Mouse (Mus musculus): ENCODE data around the gene Nxpe2. TPM values are rescaled to one million over a fixed set of nuclear protein-coding genes. Genes with fewer than 3 reads are reported as not detected.
A peak's percentile ranks its signal among the peaks of the same experiment; 100 is the strongest.

Nxpe2 gene
- polyA plus RNA-seq (2016; fragmentation: Nextera tagmentation; extraction: Ambion mirVana): 1.2 and 1.3 TPM in 2 replicates

DNA sequence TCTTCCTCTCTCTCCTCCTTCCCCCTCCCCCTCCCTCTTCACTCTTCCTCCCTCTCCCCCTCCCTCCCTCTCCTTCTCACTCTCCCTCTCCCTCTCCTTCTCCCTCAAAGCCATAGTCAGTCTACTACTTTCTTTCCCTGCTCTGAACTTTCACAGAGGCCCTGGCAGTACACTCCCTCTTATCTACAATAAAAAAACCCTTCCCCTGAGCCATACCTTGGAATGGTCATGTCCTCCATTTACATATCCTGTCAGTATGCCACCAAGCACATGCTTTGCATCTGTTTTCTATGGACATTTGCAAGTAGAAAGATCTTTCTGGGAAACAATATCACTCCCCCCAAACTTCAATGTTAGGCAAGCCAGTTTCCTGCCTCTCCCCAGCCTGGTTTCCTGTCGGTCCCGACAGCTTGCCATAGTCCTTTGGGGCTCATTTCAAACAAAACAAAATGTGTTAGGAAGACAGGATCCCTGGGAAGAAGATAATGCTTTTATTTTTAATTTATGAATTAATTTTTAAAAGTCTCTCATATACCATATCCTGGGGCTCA, at the start of gene Nxpe2:
TSS of gene Nxpe2 (minus strand) at position 307 of the 551 bp plus-strand sequence.
- 76% methylated on average over 2 of the region's 2 CpGs for WGBS
- Histone ChIP-seq H3K27ac (peak within 1 kb of the TSS; percentile 46), H3K27me3 (ENCODE audit: poor library complexity, severe bottlenecking) (no peaks in the 10 kb centered on the region)

DNA sequence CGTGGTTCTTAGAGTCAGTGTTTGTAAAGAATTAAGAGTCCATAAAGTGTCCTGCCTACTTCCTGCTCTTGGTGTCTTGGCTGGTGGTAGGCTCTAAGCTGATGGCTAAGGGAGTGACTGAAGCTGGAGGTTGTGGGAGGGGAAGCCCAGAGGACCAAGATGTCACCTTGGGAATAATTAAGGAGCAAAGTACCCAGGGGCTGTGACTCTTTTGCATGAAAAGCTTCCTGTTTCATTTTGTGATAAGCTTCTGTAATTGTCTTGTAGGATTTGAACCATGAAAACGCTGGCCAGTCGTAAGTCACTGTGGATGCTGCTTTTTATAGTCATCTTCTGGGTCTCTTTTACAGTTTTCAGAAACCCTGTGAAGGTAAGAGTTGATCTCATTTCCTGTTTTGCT, 36.7 kb upstream of the Nxpe2 start:
- no peak overlapping the region for H3K27ac ChIP-seq
- no peaks in the 10 kb centered on the region for H3K36me3 ChIP-seq (replicated peaks)
- H3K4me3 ChIP-seq: no peak overlapping the region
- no peak for DNase-seq (ENCODE audit: extremely low spot score, low spot score)
- H3K4me1 ChIP-seq: no peaks in the 10 kb centered on the region
- WGBS: 85% methylated on average over 3 of the region's 3 CpGs
- H3K27me3 ChIP-seq (ENCODE audit: poor library complexity, severe bottlenecking): no peaks in the 10 kb centered on the region
- H3K9me3 ChIP-seq: no peaks in the 10 kb centered on the region

More for the DNA sequence above, at the start of gene Nxpe2:
- Histone ChIP-seq H3K4me1 (peaks cover 36% of the 10 kb centered on the region), H3K9me3 (no peaks in the 10 kb centered on the region), H3K36me3 (replicated peaks) (no peaks in the 10 kb centered on the region), H3K4me3 (no peak within 1 kb of the TSS)
- no peak for DNase-seq (ENCODE audit: extremely low spot score, low spot score)

DNA sequence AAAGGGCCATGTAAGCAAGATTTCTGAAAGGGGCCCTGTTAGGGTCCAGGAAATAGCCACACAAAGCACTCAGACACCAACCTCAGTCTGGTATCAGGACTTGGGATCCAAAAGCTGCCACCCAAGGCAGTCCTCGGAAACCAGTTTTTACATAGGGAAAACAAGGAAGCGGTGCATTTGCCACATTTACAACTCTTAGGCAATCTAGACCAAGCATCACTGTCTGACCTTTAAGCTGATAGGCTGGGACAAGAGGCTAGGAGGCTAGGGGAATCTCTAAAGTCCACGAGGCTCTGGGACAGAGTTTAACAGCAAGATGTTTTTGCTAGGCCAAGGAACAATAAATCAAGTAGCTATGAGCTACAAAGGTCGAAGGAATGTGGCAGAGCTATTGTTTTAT, 35.2 kb upstream of the Nxpe2 start:
- no peaks in the 10 kb centered on the region for H3K27me3 ChIP-seq (ENCODE audit: poor library complexity, severe bottlenecking)
- H3K4me3 ChIP-seq: no peak overlapping the region
- WGBS: 83% methylated on average over 4 of the region's 4 CpGs
- no peak for DNase-seq (ENCODE audit: extremely low spot score, low spot score)
- no peaks in the 10 kb centered on the region for H3K4me1 ChIP-seq
- H3K9me3 ChIP-seq: no peaks in the 10 kb centered on the region
- H3K36me3 ChIP-seq (replicated peaks): no peaks in the 10 kb centered on the region
- H3K27ac ChIP-seq: no peak overlapping the region

GRCm38 (mm10) chr9:48374357-48374756, 21.1 kb upstream of the Nxpe2 start:
- no peak for DNase-seq (ENCODE audit: extremely low spot score, low spot score)
- no peaks in the 10 kb centered on the region for H3K4me1 ChIP-seq
- H3K27me3 ChIP-seq (ENCODE audit: poor library complexity, severe bottlenecking): no peaks in the 10 kb centered on the region
- no peak overlapping the region for H3K4me3 ChIP-seq
- no peaks in the 10 kb centered on the region for H3K9me3 ChIP-seq
- WGBS: 77% methylated on average over 2 of the region's 2 CpGs
- H3K36me3 ChIP-seq (replicated peaks): no peaks in the 10 kb centered on the region
- no peak overlapping the region for H3K27ac ChIP-seq

DNA sequence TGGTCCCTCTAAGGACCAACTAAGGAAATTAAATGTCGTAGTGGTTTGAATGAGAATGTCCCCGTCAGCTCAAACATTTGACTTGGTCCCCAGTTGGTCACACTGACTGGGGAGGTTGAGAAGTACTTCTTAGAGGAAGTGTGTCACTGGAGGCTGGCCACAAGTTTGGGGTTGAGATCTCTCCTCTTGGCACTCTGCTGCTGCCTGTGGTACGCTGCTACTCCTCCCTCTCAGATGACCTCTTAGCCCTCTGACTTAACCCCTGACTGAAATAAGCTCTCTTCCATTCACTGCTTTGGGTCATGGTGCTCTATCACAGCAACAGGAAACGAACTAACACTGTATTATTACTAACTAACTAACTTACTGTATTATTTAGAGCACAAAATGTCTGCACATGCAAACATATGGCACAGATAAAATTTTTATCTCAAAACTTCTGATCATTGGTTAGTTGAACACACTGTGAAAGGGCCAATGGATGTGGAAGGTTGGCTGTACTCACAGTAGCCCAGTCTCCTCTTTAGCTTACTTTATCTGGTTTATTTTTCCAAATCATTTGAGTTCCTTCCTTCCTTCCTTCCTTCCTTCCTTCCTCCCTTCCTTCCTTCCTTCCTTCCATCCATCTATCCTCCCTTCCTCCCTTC, 20.1 kb upstream of the Nxpe2 start:
- no peak overlapping the region for H3K4me3 ChIP-seq
- 75% methylated on average over 4 of the region's 4 CpGs for whole genome bisulfite sequencing
- H3K36me3 ChIP-seq (replicated peaks): no peaks in the 10 kb centered on the region
- no peaks in the 10 kb centered on the region for H3K9me3 ChIP-seq
- DNase-seq (ENCODE audit: extremely low spot score, low spot score): no peak
- H3K4me1 ChIP-seq: no peaks in the 10 kb centered on the region
- no peaks in the 10 kb centered on the region for H3K27me3 ChIP-seq (ENCODE audit: poor library complexity, severe bottlenecking)
- H3K27ac ChIP-seq: no peak overlapping the region

- Histone ChIP-seq H3K9me3 (no peaks in the 10 kb centered on the region), H3K27me3 (ENCODE audit: poor library complexity, severe bottlenecking) (no peaks in the 10 kb centered on the region), H3K4me1 (peaks cover 12% of the 10 kb centered on the region), H3K27ac (peak overlapping the region; percentile 56), H3K4me3 (no peak overlapping the region), H3K36me3 (replicated peaks) (no peaks in the 10 kb centered on the region)
- 84% methylated on average over 6 of the region's 6 CpGs for WGBS
- no peak for DNase-seq (ENCODE audit: extremely low spot score, low spot score)
These were observed 9.5 kb upstream of the Nxpe2 start for GRCm38 (mm10) chr9:48362743-48363142.

DNA sequence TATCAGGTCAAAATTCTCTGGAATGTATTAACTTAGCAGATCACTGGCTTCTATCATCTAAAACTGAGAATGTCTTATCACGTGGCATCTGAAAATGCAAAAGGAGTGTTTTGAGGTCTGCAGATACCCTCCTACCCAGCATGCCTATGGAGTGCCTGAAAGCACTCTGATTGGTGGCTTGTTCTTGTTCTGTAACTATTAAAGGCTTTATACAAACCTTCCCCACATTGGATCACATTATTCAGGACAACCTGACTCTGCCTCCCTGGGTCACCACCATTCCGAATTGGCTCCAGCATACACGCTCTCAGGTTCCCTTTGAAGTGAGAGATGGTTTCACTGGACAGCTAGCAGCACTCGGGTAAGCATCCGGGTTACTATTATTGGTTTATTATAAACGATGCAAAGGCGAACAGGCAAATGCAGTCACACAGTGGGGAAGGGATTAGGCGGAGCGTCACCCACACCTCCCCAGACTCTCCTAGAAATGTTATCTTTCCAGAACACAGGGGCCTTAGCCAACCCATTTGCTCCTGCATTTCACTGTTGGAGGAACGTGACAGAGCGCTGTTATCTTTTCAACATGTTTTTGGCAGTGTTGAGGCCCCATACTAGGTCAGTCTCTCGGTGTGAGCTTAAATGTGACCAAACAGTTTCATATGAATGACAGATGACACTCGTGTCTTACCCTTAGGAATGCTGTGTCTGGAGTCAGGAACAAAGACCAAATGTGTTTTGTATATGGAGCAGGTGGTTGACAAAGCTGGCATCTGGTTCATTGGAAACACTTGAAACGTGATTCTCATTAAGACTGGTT, 8.8 kb upstream of the Nxpe2 start:
- no peak for DNase-seq (ENCODE audit: extremely low spot score, low spot score)
- H3K4me3 ChIP-seq: no peak overlapping the region
- WGBS: 71% methylated on average over 14 of the region's 14 CpGs

GRCm38 (mm10) chr9:48360826-48361225, 7.6 kb upstream of the Nxpe2 start:
- no peak for DNase-seq (ENCODE audit: extremely low spot score, low spot score)
- H3K27ac ChIP-seq: no peak overlapping the region
- 71% methylated on average over 4 of the region's 4 CpGs for WGBS
- no peaks in the 10 kb centered on the region for H3K27me3 ChIP-seq (ENCODE audit: poor library complexity, severe bottlenecking)
- no peaks in the 10 kb centered on the region for H3K36me3 ChIP-seq (replicated peaks)
- no peak overlapping the region for H3K4me3 ChIP-seq
- no peaks in the 10 kb centered on the region for H3K9me3 ChIP-seq
- H3K4me1 ChIP-seq: peaks cover 12% of the 10 kb centered on the region

More for the DNA sequence above, 8.8 kb upstream of the Nxpe2 start:
- H3K9me3 ChIP-seq: no peaks in the 10 kb centered on the region
- H3K36me3 ChIP-seq (replicated peaks): no peaks in the 10 kb centered on the region
- no peaks in the 10 kb centered on the region for H3K27me3 ChIP-seq (ENCODE audit: poor library complexity, severe bottlenecking)
- H3K4me1 ChIP-seq: peaks cover 12% of the 10 kb centered on the region
- H3K27ac ChIP-seq: peak overlapping the region; percentile 56

- no peaks in the 10 kb centered on the region for H3K36me3 ChIP-seq (replicated peaks)
- H3K27ac ChIP-seq: no peak overlapping the region
- peaks cover 31% of the 10 kb centered on the region for H3K4me1 ChIP-seq
- no peaks in the 10 kb centered on the region for H3K27me3 ChIP-seq (ENCODE audit: poor library complexity, severe bottlenecking)
- WGBS: 92% methylated on average over 3 of the region's 3 CpGs
- no peaks in the 10 kb centered on the region for H3K9me3 ChIP-seq
- DNase-seq (ENCODE audit: extremely low spot score, low spot score): no peak
- H3K4me3 ChIP-seq: no peak overlapping the region
These were observed 3.8 kb upstream of the Nxpe2 start for GRCm38 (mm10) chr9:48357097-48357496.

DNA sequence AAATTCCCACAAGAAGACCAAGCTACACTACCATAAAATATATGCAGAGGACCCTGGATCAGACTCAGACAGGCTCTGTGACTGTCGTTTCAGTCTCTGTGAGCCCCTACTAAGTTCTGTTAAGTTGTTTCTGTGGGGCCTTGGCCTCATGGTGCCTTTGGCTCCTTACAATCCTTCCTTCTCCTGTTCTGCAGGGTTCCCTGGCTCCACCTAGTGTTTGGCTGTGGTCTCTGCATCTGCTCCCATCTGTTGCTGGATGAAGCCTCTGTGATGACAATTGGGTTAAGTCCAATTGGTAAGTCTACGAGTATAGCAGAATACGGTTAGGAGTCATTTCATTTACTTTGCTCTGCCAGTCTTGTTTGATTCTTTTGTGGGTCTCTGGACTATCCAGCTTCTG, 1.5 kb upstream of the Nxpe2 start:
- peak; percentile 61 for DNase-seq (ENCODE audit: extremely low spot score, low spot score)
- H3K27me3 ChIP-seq (ENCODE audit: poor library complexity, severe bottlenecking): no peaks in the 10 kb centered on the region
- 53% methylated on average over 3 of the region's 3 CpGs for WGBS
- H3K36me3 ChIP-seq (replicated peaks): no peaks in the 10 kb centered on the region
- H3K4me3 ChIP-seq: no peak overlapping the region
- no peaks in the 10 kb centered on the region for H3K9me3 ChIP-seq
- H3K27ac ChIP-seq: no peak overlapping the region
- peaks cover 36% of the 10 kb centered on the region for H3K4me1 ChIP-seq

DNA sequence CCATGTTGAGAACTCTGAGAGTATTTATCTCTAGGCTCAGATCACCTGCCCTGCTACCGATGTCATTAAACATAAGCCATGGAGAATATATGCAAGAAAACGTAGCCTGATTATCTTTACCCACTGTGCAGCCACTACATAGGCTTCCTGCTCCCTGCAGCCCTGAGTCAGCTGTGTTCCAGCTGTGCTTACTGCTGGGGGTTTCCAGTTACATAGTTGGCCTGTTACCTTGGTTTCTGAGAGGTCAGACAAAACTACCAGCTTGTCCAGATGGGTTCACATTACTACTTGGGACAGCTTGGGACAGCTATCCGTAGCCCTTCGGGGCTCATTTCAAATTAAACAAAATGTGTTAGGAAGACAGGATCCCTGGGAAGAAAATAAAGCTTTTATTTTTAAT, 868 bp upstream of the Nxpe2 start:
- 74% methylated on average over 4 of the region's 4 CpGs for WGBS
- no peak overlapping the region for H3K27ac ChIP-seq
- no peak for DNase-seq (ENCODE audit: extremely low spot score, low spot score)

DNA sequence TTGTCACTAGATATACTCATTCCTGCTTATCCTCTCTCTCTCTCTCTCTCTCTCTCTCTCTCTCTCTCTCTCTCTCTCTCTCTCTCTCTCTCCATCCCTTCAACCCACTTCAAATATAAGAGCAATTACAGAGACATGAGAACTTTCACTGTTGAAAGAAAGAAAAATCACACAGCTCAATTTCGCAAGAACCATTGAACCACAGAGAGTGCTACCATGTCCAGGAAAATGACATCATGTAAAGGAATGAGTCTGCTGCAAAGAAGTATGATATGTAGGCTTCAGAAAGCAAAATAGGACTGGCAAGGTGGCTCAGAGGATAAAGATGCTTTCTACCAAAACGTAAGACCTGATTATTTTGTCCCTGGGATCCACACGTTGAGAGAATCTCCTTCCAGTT, 7.4 kb downstream of the Nxpe2 start:
- Histone ChIP-seq H3K27ac (no peak overlapping the region), H3K36me3 (replicated peaks) (no peaks in the 10 kb centered on the region), H3K4me3 (no peak overlapping the region), H3K9me3 (no peaks in the 10 kb centered on the region), H3K4me1 (peaks cover 6% of the 10 kb centered on the region; the same call in 1 of the 2 replicates), H3K27me3 (ENCODE audit: poor library complexity, severe bottlenecking) (no peaks in the 10 kb centered on the region)
- DNase-seq (ENCODE audit: extremely low spot score, low spot score): no peak
- 93% methylated on average over 3 of the region's 3 CpGs for WGBS

More for the DNA sequence above, 868 bp upstream of the Nxpe2 start:
- no peaks in the 10 kb centered on the region for H3K27me3 ChIP-seq (ENCODE audit: poor library complexity, severe bottlenecking)
- no peaks in the 10 kb centered on the region for H3K9me3 ChIP-seq
- H3K36me3 ChIP-seq (replicated peaks): no peaks in the 10 kb centered on the region
- peaks cover 36% of the 10 kb centered on the region for H3K4me1 ChIP-seq
- H3K4me3 ChIP-seq: no peak overlapping the region

- no peaks in the 10 kb centered on the region for H3K27me3 ChIP-seq (ENCODE audit: poor library complexity, severe bottlenecking)
- no peak overlapping the region for H3K27ac ChIP-seq
- WGBS: 88% methylated on average over 9 of the region's 9 CpGs
- H3K36me3 ChIP-seq (replicated peaks): no peaks in the 10 kb centered on the region
- no peaks in the 10 kb centered on the region for H3K9me3 ChIP-seq
- peaks cover 3% of the 10 kb centered on the region; the same call in 1 of the 2 replicates for H3K4me1 ChIP-seq
- DNase-seq (ENCODE audit: extremely low spot score, low spot score): no peak
- no peak overlapping the region for H3K4me3 ChIP-seq
These were observed 7.8 kb downstream of the Nxpe2 start for GRCm38 (mm10) chr9:48345456-48345855.
